Mouse (Mus musculus): ENCODE results near the gene Aif1l.

DNA sequence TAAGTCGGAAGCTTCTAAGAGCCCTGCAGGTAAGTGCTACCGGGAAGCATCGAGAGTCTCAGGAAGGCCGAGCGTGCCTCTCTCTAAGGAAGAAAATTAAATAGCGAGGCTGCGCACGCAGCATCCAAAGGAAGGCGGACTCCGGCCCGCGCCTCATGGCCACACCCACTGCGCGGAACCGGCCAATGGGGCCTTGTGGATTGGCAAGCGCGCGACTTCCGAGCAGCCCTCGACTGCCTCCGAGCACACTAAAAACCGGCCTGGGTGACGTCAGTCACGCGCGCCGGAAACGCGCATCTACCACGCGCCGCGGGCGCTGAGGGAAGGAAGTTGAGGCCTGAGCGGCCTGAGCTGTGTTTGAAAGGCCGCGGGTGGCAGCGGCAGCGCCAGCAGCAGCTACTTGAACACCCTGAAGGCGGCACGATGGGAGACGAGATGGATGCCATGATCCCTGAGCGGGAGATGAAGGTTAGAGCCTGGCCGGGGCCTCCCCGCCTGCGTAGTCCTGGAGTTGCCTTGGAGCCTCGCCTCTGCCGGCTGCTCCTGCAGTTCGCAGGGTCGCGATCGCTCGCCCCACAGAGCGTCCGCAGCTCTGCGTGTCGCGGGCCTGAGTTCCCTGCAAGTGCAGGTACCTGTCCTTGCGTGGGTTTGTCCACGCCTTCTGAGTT lies 24.3 kb downstream of the Aif1l start, which contains the start of gene Nup214:
- TF ChIP-seq HCFC1 (IDR thresholded peaks at IDR 0.05; ENCODE audit: borderline replicate concordance, insufficient read depth, low read length): peak; percentile 88
- no peak for TF ChIP-seq MAFK (IDR thresholded peaks at IDR 0.05; ENCODE audit: insufficient read depth, low read depth, low read length)
- no peak for TF ChIP-seq CHD2 (IDR thresholded peaks at IDR 0.05; ENCODE audit: low read depth, low read length)
- no peak for TF ChIP-seq ZNF384 (IDR thresholded peaks at IDR 0.05; ENCODE audit: low read depth, low read length)
- peak; percentile 20; the same call in 1 of the 2 replicates for TF ChIP-seq ZC3H11A (IDR thresholded peaks at IDR 0.05; ENCODE audit: borderline replicate concordance, low read depth, low read length)
